In the genomic region with DNA sequence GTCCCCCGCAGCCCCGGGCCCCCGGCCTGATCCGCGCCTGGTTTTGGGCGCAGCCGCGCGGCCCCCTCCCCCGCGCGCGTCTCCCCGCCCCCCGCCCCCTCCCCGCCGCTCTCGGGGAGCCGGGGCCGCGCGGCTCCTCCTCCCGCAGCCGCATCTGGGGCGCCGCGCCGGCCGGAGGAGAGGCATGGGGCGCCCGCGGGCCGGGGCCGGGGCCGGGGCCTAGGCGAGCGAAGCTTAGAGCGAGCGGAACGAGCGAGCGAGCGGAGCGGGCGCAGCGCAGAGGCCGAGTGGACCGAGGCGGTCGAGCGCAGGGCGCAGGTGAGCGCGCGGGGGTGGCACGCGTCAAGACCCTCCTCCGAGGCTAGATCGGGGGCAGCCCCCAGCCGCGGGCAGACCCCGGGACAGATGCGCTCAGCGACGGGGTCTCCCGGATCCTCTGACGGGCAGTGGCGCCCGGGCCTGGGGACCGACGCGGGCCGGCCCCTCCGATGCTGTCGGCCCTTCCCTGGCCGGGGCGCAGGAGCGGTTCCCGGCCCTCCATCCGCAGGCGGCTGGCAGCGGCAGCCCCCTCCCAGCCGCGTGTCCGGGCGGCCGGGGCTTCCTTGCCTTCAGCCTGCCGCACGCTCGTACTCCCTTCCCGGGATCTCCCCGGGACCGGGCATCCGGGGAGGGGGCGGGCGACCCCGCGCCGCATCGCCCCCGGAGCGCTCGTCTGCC, we compare ENCODE assay signal across 8 mouse cellular contexts. TPM values are rescaled to one million over a fixed set of nuclear protein-coding genes. Genes with fewer than 3 reads are reported as not detected.
A peak's percentile ranks its signal among the peaks of the same experiment; 100 is the strongest.
DNase-seq lines count a peak whose midpoint lies in the region; ATAC-seq and TF ChIP-seq lines count a peak whose summit lies in the region.

A gene (plus strand): TSS at position 165 of the 717 bp plus-strand sequence.

- ATAC-seq in erythroblast, adult 5-6 weeks (replicated peaks; ENCODE audit: low FRiP score, poor library complexity, severe bottlenecking): no peak
- ATAC-seq in hindbrain, embryonic 15.5 days (ENCODE audit: low FRiP score, low read depth): peak; percentile 77
- ATAC-seq in liver, embryonic 11.5 days (replicated peaks; ENCODE audit: low FRiP score): 0 out of 2 replicates have a peak, but pooled peaks have one; percentile 10

- peak within 1 kb of the TSS; percentile 83 for H3K4me2 ChIP-seq in hindbrain, embryonic 15.5 days
- H3K4me2 ChIP-seq in liver, embryonic 11.5 days: peak within 1 kb of the TSS; percentile 64

- peak within 1 kb of the TSS; percentile 14 for H3K4me3 ChIP-seq in erythroblast, embryonic 14.5 days (replicated peaks)
- H3K4me3 ChIP-seq in C2C12 (ENCODE audit: insufficient read depth, poor library complexity, severe bottlenecking): no peak within 1 kb of the TSS
- H3K4me3 ChIP-seq in gastrocnemius, adult 2 months: peak within 1 kb of the TSS; percentile 81
- peak within 1 kb of the TSS; percentile 65 for H3K4me3 ChIP-seq in hindbrain, embryonic 15.5 days
- peak within 1 kb of the TSS; percentile 57 for H3K4me3 ChIP-seq in liver, embryonic 11.5 days (ENCODE audit: low read depth, low read length)

- H3K9ac ChIP-seq in hindbrain, embryonic 15.5 days: peak within 1 kb of the TSS; percentile 68
- H3K9ac ChIP-seq in liver, embryonic 11.5 days (ENCODE audit: low read depth, low read length): 0 out of 2 replicates have a peak within 1 kb of the TSS, but pooled peaks have one; percentile 20

- no peaks in the 10 kb centered on the region for H3K9me3 ChIP-seq in erythroblast, embryonic 14.5 days (ENCODE audit: control insufficient read depth, low read length)
- no peaks in the 10 kb centered on the region for H3K9me3 ChIP-seq in hindbrain, embryonic 15.5 days
- no peaks in the 10 kb centered on the region for H3K9me3 ChIP-seq in liver, embryonic 11.5 days (ENCODE audit: control insufficient read depth, low read length)

- H3K79me3 ChIP-seq in C2C12 (ENCODE audit: low read depth): no peaks in the 10 kb centered on the region

- intact Hi-C loops in gastrocnemius, adult 2 months (cut with DNase I): loop anchor here (1.0 kb wide), 1 partner anchor 92 kb away; no protein-coding TSS in a partner anchor

- no peak for TF ChIP-seq CTCF in C2C12 (IDR thresholded peaks at IDR 0.05; ENCODE audit: control insufficient read depth, insufficient read depth, insufficient read length)
- TF ChIP-seq CTCF in gastrocnemius, adult 2 months (IDR thresholded peaks at IDR 0.05): no peak

- H3K27ac ChIP-seq in gastrocnemius, adult 2 months: 0 out of 2 replicates have a peak within 1 kb of the TSS, but pooled peaks have one; percentile 40
- peak within 1 kb of the TSS; percentile 71 for H3K27ac ChIP-seq in hindbrain, embryonic 15.5 days (replicated peaks)
- H3K27ac ChIP-seq in liver, embryonic 11.5 days (ENCODE audit: low read depth, low read length): no peak within 1 kb of the TSS

- H3K79me2 ChIP-seq in C2C12 (ENCODE audit: control insufficient read depth, insufficient read depth): no peaks in the 10 kb centered on the region

- H3K36me3 ChIP-seq in erythroblast, embryonic 14.5 days (ENCODE audit: control insufficient read depth): no peaks in the 10 kb centered on the region
- no peaks in the 10 kb centered on the region for H3K36me3 ChIP-seq in C2C12 (ENCODE audit: control insufficient read depth, insufficient read depth)
- H3K36me3 ChIP-seq in hindbrain, embryonic 15.5 days: no peaks in the 10 kb centered on the region
- H3K36me3 ChIP-seq in liver, embryonic 11.5 days (ENCODE audit: control insufficient read depth, insufficient read depth, low read length): no peaks in the 10 kb centered on the region

- DNase-seq in cerebellum, adult 18-20 months: peak; percentile 39 to 70
- peak; percentile 44 for DNase-seq in gastrocnemius, adult 2 months
- peak; percentile 47 for DNase-seq in liver, embryonic 11.5 days (ENCODE audit: low spot score)
- peak; percentile 76 for DNase-seq in retina, postnatal 1 day

- under 1% methylated on average over 39 of the region's 103 CpGs for WGBS in hindbrain, embryonic 15.5 days
- WGBS in liver, embryonic 11.5 days: under 1% methylated on average over 61 of the region's 103 CpGs

- H3K27me3 ChIP-seq in erythroblast, embryonic 14.5 days (ENCODE audit: control insufficient read depth): peaks cover 79% of the 10 kb centered on the region
- peaks cover 94% of the 10 kb centered on the region for H3K27me3 ChIP-seq in C2C12 (ENCODE audit: control insufficient read depth, insufficient read depth, insufficient read length)
- H3K27me3 ChIP-seq in hindbrain, embryonic 15.5 days: peaks cover 15% of the 10 kb centered on the region; the same call in 1 of the 2 replicates
- peaks cover 80% of the 10 kb centered on the region for H3K27me3 ChIP-seq in liver, embryonic 11.5 days (replicated peaks; ENCODE audit: control insufficient read depth, insufficient read depth, low read length)

- no peak within 1 kb of the TSS for H3ac ChIP-seq in C2C12 (ENCODE audit: control insufficient read depth, insufficient read length, low read depth)

- H3K4me1 ChIP-seq in erythroblast, embryonic 14.5 days (ENCODE audit: control insufficient read depth): no peaks in the 10 kb centered on the region
- peaks cover 40% of the 10 kb centered on the region for H3K4me1 ChIP-seq in hindbrain, embryonic 15.5 days (replicated peaks)
- peaks cover 9% of the 10 kb centered on the region for H3K4me1 ChIP-seq in liver, embryonic 11.5 days (replicated peaks; ENCODE audit: control insufficient read depth, insufficient read depth, low read length)

TF ChIP-seq in C2C12, 6 proteins besides CTCF, POLR2A, EP300 and RAD21:
- no peak for TF ChIP-seq FOSL1 (IDR thresholded peaks at IDR 0.05; ENCODE audit: insufficient read depth, low read length, poor library complexity, severe bottlenecking)
- TF ChIP-seq CEBPB (IDR thresholded peaks at IDR 0.05; ENCODE audit: low read depth): no peak
- TF ChIP-seq MYOD1 (IDR thresholded peaks at IDR 0.05; ENCODE audit: control insufficient read depth, insufficient read length, low read depth): no peak
- no peak for TF ChIP-seq MAX (IDR thresholded peaks at IDR 0.05)
TF ChIP-seq in C2C12: peak in this region for 0.

RNA-seq across cellular contexts. Expression of the gene that starts here (rescaled TPM):
- 1.3 and 2.2 TPM in 2 replicates for polyA plus RNA-seq in erythroblast, embryonic 14.5 days (2012)
- total RNA-seq in erythroblast, adult 5-6 weeks (2015; ENCODE audit: low replicate concordance): 8.2 and 8.3 TPM in 2 replicates
- 3.8 and 9.0 TPM in 2 replicates for total RNA-seq in erythroblast, adult 5-6 weeks (2017; ENCODE audit: low replicate concordance)
- polyA plus RNA-seq in C2C12 (2012; fragmentation: generic; extraction: Trizol): 40.7 TPM
- 10 to 100 TPM; 43.5 to 55.3 TPM for total RNA-seq in gastrocnemius, adult 2 months (2021)
- polyA plus RNA-seq in hindbrain, embryonic 15.5 days (2015; fragmentation: Nextera tagmentation; extraction: Ambion mirVana): 215 and 244 TPM in 2 replicates
- 46.9 and 50.0 TPM in 2 replicates for polyA plus RNA-seq in liver, embryonic 11.5 days (2014; fragmentation: Nextera tagmentation; extraction: Ambion mirVana)

Comparison
In these comparisons a context has a peak if more than half of its experiments do, and no peak if none do; other contexts are left out.
1. RNA of the gene that starts here (total RNA-seq): 43.5 to 55.3 TPM in gastrocnemius, adult 2 months; 3.8 to 9.0 TPM in erythroblast, adult 5-6 weeks; every median in the first group is over 4 times any median in the second.
2. RNA of the gene that starts here (polyA plus RNA-seq): 215 to 244 TPM in hindbrain, embryonic 15.5 days, 46.9 to 50.0 TPM in liver, embryonic 11.5 days and 40.7 TPM in C2C12 (single experiment); 1.3 to 2.2 TPM in erythroblast, embryonic 14.5 days; every median in the first group is over 10 times any median in the second.
3. Peak in every context shown above with its lines, with median percentiles within 50 percentile points of each other: DNase-seq.